Mouse (Mus musculus) cerebellum, postnatal 14 days (tissue): ENCODE data around the gene Gm49776.
"Not testable (repeated sequence)": the region's sequence is repeated elsewhere in the genome, so short reads cannot be mapped to it uniquely, and the experiment has no call there.

Experiments
- DNase-seq, 2 experiments: peaks; one replicate each; pipeline ENCODE4 v3.0.0; 2021; ENCODE audit warnings: mixed read lengths in 2 of 2

Gene Gm49776

GRCm38 (mm10) chr16:18200062-18200461, 58.1 kb downstream of the Gm49776 start:
- DNase-seq, result no peak

- no peak for DNase-seq
Measured at GRCm38 (mm10) chr16:18198365-18199098, 59.6 kb downstream of the Gm49776 start.

- DNase-seq, result no peak
Measured at GRCm38 (mm10) chr16:18197881-18198280, 60.2 kb downstream of the Gm49776 start.

- DNase-seq, result not testable (repeated sequence)
Measured at GRCm38 (mm10) chr16:18195561-18195960, 62.6 kb downstream of the Gm49776 start.
